Mouse (Mus musculus): Measurements from ENCODE around the gene Syngr2. TPM values are rescaled to one million over a fixed set of nuclear protein-coding genes. Genes with fewer than 3 reads are reported as not detected.
A peak's percentile ranks its signal among the peaks of the same experiment; 100 is the strongest.
"Not testable (repeated sequence)": the region's sequence is repeated elsewhere in the genome, so short reads cannot be mapped to it uniquely, and the experiment has no call there.

Gene Syngr2
- total RNA-seq, 2 experiments from 2014 or later, result 7.5 to 10.9 TPM

- intact Hi-C loops (cut with DNase I), result loop anchor here (2.0 to 5.0 kb wide), 3 partner anchors 117 to 588 kb away; no protein-coding TSS in a partner anchor
- DNase-seq (ENCODE audit: extremely low spot score in 1 of 2, low spot score in 2 of 2), result peak in 1 of 2 experiments; percentile 82
Observed at GRCm38 (mm10) chr11:117825333-117826101, 16.0 kb downstream of the Syngr2 start, which contains the start of the genes Afmid and Tk1. Gene Afmid (plus strand): TSS chr11:117825924. Gene Tk1 (minus strand): TSS chr11:117826092.

GRCm38 (mm10) chr11:117826164-117826563, 16.7 kb downstream of the Syngr2 start:
- intact Hi-C loops (cut with DNase I), result loop anchor here (5.0 kb wide), 1 partner anchor 589 kb away; no protein-coding TSS in a partner anchor
- no peak for DNase-seq (ENCODE audit: extremely low spot score in 1 of 2, low spot score in 2 of 2)

- no peak for DNase-seq (ENCODE audit: extremely low spot score in 1 of 2, low spot score in 2 of 2)
- intact Hi-C loops (cut with DNase I), result loop anchor here (5.0 kb wide), 1 partner anchor 590 kb away; no protein-coding TSS in a partner anchor
Observed at GRCm38 (mm10) chr11:117826916-117827315, 17.4 kb downstream of the Syngr2 start.

- intact Hi-C loops (cut with DNase I), result loop anchor here (5.0 kb wide), 1 partner anchor 590 kb away; no protein-coding TSS in a partner anchor
- DNase-seq (ENCODE audit: extremely low spot score in 1 of 2, low spot score in 2 of 2), result no peak
Observed at GRCm38 (mm10) chr11:117827386-117827785, 17.9 kb downstream of the Syngr2 start.

- intact Hi-C loops (cut with DNase I), result loop anchor here (5.0 kb wide), 1 partner anchor 591 kb away; no protein-coding TSS in a partner anchor
- DNase-seq (ENCODE audit: extremely low spot score in 1 of 2, low spot score in 2 of 2), result no peak
Observed at GRCm38 (mm10) chr11:117828149-117828887, 18.9 kb downstream of the Syngr2 start.

GRCm38 (mm10) chr11:117828888-117829604, 19.6 kb downstream of the Syngr2 start:
- intact Hi-C loops (cut with DNase I), result loop anchor here (5.0 kb wide), 1 partner anchor 592 kb away; no protein-coding TSS in a partner anchor

GRCm38 (mm10) chr11:117829671-117830215, 20.3 kb downstream of the Syngr2 start:
- intact Hi-C loops (cut with DNase I), result loop anchor here (5.0 kb wide), 1 partner anchor 592 kb away; no protein-coding TSS in a partner anchor
- DNase-seq (ENCODE audit: extremely low spot score in 1 of 2, low spot score in 2 of 2), result no peak

More at GRCm38 (mm10) chr11:117828888-117829604, 19.6 kb downstream of the Syngr2 start:
- DNase-seq (ENCODE audit: extremely low spot score in 1 of 2, low spot score in 2 of 2), result peak in 1 of 2 experiments; percentile 70

GRCm38 (mm10) chr11:117830401-117830800, 20.9 kb downstream of the Syngr2 start:
- DNase-seq (ENCODE audit: extremely low spot score in 1 of 2, low spot score in 2 of 2), result no peak
- intact Hi-C loops (cut with DNase I), result no loop called here

- intact Hi-C loops (cut with DNase I), result no loop called here
- DNase-seq (ENCODE audit: extremely low spot score in 1 of 2, low spot score in 2 of 2), result peak in 1 of 2 experiments; percentile 86
Observed at GRCm38 (mm10) chr11:117832086-117832969, 22.9 kb downstream of the Syngr2 start.

GRCm38 (mm10) chr11:117833509-117833908, 24.0 kb downstream of the Syngr2 start:
- intact Hi-C loops (cut with DNase I); DNase-seq (ENCODE audit: extremely low spot score in 1 of 2, low spot score in 2 of 2): not testable (repeated sequence)

- intact Hi-C loops (cut with DNase I), result no loop called here
Observed at GRCm38 (mm10) chr11:117834086-117834485, 24.6 kb downstream of the Syngr2 start.

GRCm38 (mm10) chr11:117836306-117836705, 26.8 kb downstream of the Syngr2 start:
- peak in 1 of 2 experiments; percentile 62 for DNase-seq (ENCODE audit: extremely low spot score in 1 of 2, low spot score in 2 of 2)
- intact Hi-C loops (cut with DNase I), result no loop called here

More at GRCm38 (mm10) chr11:117834086-117834485, 24.6 kb downstream of the Syngr2 start:
- no peak for DNase-seq (ENCODE audit: extremely low spot score in 1 of 2, low spot score in 2 of 2)

GRCm38 (mm10) chr11:117838572-117838971, 29.1 kb downstream of the Syngr2 start:
- no peak for DNase-seq (ENCODE audit: extremely low spot score in 1 of 2, low spot score in 2 of 2)
- intact Hi-C loops (cut with DNase I), result no loop called here

GRCm38 (mm10) chr11:117839021-117839420, 29.6 kb downstream of the Syngr2 start:
- intact Hi-C loops (cut with DNase I), result no loop called here
- DNase-seq (ENCODE audit: extremely low spot score in 1 of 2, low spot score in 2 of 2), result no peak

- intact Hi-C loops (cut with DNase I), result no loop called here
- DNase-seq (ENCODE audit: extremely low spot score in 1 of 2, low spot score in 2 of 2), result no peak
Observed at GRCm38 (mm10) chr11:117840910-117841309, 31.4 kb downstream of the Syngr2 start.

GRCm38 (mm10) chr11:117843434-117843833, 34.0 kb downstream of the Syngr2 start:
- DNase-seq (ENCODE audit: extremely low spot score in 1 of 2, low spot score in 2 of 2), result no peak
- intact Hi-C loops (cut with DNase I), result no loop called here

GRCm38 (mm10) chr11:117844997-117845396, 35.5 kb downstream of the Syngr2 start:
- intact Hi-C loops (cut with DNase I), result no loop called here
- DNase-seq (ENCODE audit: extremely low spot score in 1 of 2, low spot score in 2 of 2), result no peak
